Mouse (Mus musculus): ENCODE data around the gene Moxd1.
"Not testable (repeated sequence)": the region's sequence is repeated elsewhere in the genome, so short reads cannot be mapped to it uniquely, and the experiment has no call there.

Moxd1 gene

GRCm38 (mm10) chr10:24271077-24271637 lies 47.8 kb downstream of the Moxd1 start:
- no peak for DNase-seq (ENCODE audit: low read depth)

GRCm38 (mm10) chr10:24276211-24276610 lies 52.9 kb downstream of the Moxd1 start:
- no peak for DNase-seq (ENCODE audit: low read depth)

- no peak for DNase-seq (ENCODE audit: low read depth)
These were observed 59.3 kb downstream of the Moxd1 start for GRCm38 (mm10) chr10:24282650-24283049.

GRCm38 (mm10) chr10:24291611-24292010 lies 68.3 kb downstream of the Moxd1 start:
- peak; percentile 19 for DNase-seq (ENCODE audit: low read depth)

- peak; percentile 36 for DNase-seq (ENCODE audit: low read depth)
These were observed 69.4 kb downstream of the Moxd1 start for GRCm38 (mm10) chr10:24292671-24293070.

- DNase-seq (ENCODE audit: low read depth) = no peak
These were observed 73.3 kb downstream of the Moxd1 start for GRCm38 (mm10) chr10:24296608-24297007.

- DNase-seq (ENCODE audit: low read depth) = peak; percentile 66
These were observed 74.5 kb downstream of the Moxd1 start for GRCm38 (mm10) chr10:24297792-24298191.

GRCm38 (mm10) chr10:24298260-24299244 lies 75.2 kb downstream of the Moxd1 start:
- DNase-seq (ENCODE audit: low read depth) = peak; percentile 67

GRCm38 (mm10) chr10:24312191-24312611 lies 88.9 kb downstream of the Moxd1 start:
- peak; percentile 79 for DNase-seq (ENCODE audit: low read depth)

- DNase-seq (ENCODE audit: low read depth) = no peak
These were observed 94.0 kb downstream of the Moxd1 start for GRCm38 (mm10) chr10:24317126-24317836.

GRCm38 (mm10) chr10:24320326-24320725 lies 97.0 kb downstream of the Moxd1 start:
- DNase-seq (ENCODE audit: low read depth) = no peak

- no peak for DNase-seq (ENCODE audit: low read depth)
These were observed 99.7 kb downstream of the Moxd1 start for GRCm38 (mm10) chr10:24323066-24323465.

GRCm38 (mm10) chr10:24327265-24327664 lies 103.9 kb downstream of the Moxd1 start:
- not testable (repeated sequence) for DNase-seq (ENCODE audit: low read depth)

GRCm38 (mm10) chr10:24332799-24333198 lies 109.5 kb downstream of the Moxd1 start:
- peak; percentile 20 for DNase-seq (ENCODE audit: low read depth)

- DNase-seq (ENCODE audit: low read depth) = no peak
These were observed 116.4 kb downstream of the Moxd1 start for GRCm38 (mm10) chr10:24339593-24340143.

GRCm38 (mm10) chr10:24340551-24341213 lies 117.4 kb downstream of the Moxd1 start:
- no peak for DNase-seq (ENCODE audit: low read depth)

GRCm38 (mm10) chr10:24341214-24341589 lies 117.9 kb downstream of the Moxd1 start:
- DNase-seq (ENCODE audit: low read depth) = no peak

GRCm38 (mm10) chr10:24343068-24343467 lies 119.8 kb downstream of the Moxd1 start:
- DNase-seq (ENCODE audit: low read depth) = no peak

Data from induced T-regulatory cell, adult 2 months (primary cell).